Mouse (Mus musculus): Measurements from ENCODE around the gene St3gal3. TPM values are rescaled to one million over a fixed set of nuclear protein-coding genes. Genes with fewer than 3 reads are reported as not detected.

The St3gal3 gene
- polyA plus RNA-seq, 1 experiment: 36.9 TPM

- DNase-seq (ENCODE audit: low read depth): no peak
- no peak for TF ChIP-seq CTCF (IDR thresholded peaks at IDR 0.05; ENCODE audit: borderline replicate concordance, extremely low read depth, insufficient read depth, insufficient read length)
- TF ChIP-seq POLR2A (IDR thresholded peaks at IDR 0.05; ENCODE audit: borderline replicate concordance, extremely low read depth, insufficient read depth, insufficient read length, poor library complexity, severe bottlenecking): no peak
These were observed 217.3 kb downstream of the St3gal3 start for GRCm38 (mm10) chr4:117917402-117917801.

DNA sequence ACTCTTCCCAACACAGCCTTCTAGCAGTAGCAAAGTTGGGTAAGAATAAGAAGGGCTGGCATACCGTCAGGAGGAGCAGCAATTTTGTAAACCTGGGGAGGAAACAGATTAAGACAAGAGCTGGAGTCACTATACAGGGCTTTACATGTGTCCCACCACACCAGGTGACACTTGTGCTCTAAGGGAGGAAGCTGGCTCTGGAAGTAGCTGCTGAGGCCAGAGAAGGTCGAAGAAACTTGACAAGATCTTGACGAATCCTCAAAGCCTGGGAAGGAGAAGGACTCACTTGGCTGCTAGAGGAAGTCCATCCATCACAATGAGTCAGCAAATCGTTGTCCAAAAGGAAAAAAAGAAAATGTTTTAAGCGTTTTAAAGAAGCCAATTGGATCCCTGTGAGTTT, 218.3 kb downstream of the St3gal3 start:
- no peak for TF ChIP-seq CTCF (IDR thresholded peaks at IDR 0.05; ENCODE audit: borderline replicate concordance, extremely low read depth, insufficient read depth, insufficient read length)
- no peak for TF ChIP-seq POLR2A (IDR thresholded peaks at IDR 0.05; ENCODE audit: borderline replicate concordance, extremely low read depth, insufficient read depth, insufficient read length, poor library complexity, severe bottlenecking)
- no peak for DNase-seq (ENCODE audit: low read depth)

- TF ChIP-seq CTCF (IDR thresholded peaks at IDR 0.05; ENCODE audit: borderline replicate concordance, extremely low read depth, insufficient read depth, insufficient read length): no peak
- TF ChIP-seq POLR2A (IDR thresholded peaks at IDR 0.05; ENCODE audit: borderline replicate concordance, extremely low read depth, insufficient read depth, insufficient read length, poor library complexity, severe bottlenecking): no peak
- DNase-seq (ENCODE audit: low read depth): no peak
These were observed 219.1 kb downstream of the St3gal3 start for GRCm38 (mm10) chr4:117915489-117916105.

GRCm38 (mm10) chr4:117914591-117915442, 219.9 kb downstream of the St3gal3 start, which contains the start of gene Ipo13:
Gene Ipo13, minus strand, starts transcription at chr4:117914999.
- peak; percentile 67 for TF ChIP-seq POLR2A (IDR thresholded peaks at IDR 0.05; ENCODE audit: borderline replicate concordance, extremely low read depth, insufficient read depth, insufficient read length, poor library complexity, severe bottlenecking)
- TF ChIP-seq CTCF (IDR thresholded peaks at IDR 0.05; ENCODE audit: borderline replicate concordance, extremely low read depth, insufficient read depth, insufficient read length): no peak

GRCm38 (mm10) chr4:117914031-117914430, 220.7 kb downstream of the St3gal3 start:
- TF ChIP-seq POLR2A (IDR thresholded peaks at IDR 0.05; ENCODE audit: borderline replicate concordance, extremely low read depth, insufficient read depth, insufficient read length, poor library complexity, severe bottlenecking): no peak
- TF ChIP-seq CTCF (IDR thresholded peaks at IDR 0.05; ENCODE audit: borderline replicate concordance, extremely low read depth, insufficient read depth, insufficient read length): no peak

More at GRCm38 (mm10) chr4:117914591-117915442, 219.9 kb downstream of the St3gal3 start, which contains the start of gene Ipo13:
- DNase-seq (ENCODE audit: low read depth): peak; percentile 98

GRCm38 (mm10) chr4:117913421-117913820, 221.3 kb downstream of the St3gal3 start:
- DNase-seq (ENCODE audit: low read depth): peak; percentile 40
- TF ChIP-seq POLR2A (IDR thresholded peaks at IDR 0.05; ENCODE audit: borderline replicate concordance, extremely low read depth, insufficient read depth, insufficient read length, poor library complexity, severe bottlenecking): no peak
- no peak for TF ChIP-seq CTCF (IDR thresholded peaks at IDR 0.05; ENCODE audit: borderline replicate concordance, extremely low read depth, insufficient read depth, insufficient read length)

More at GRCm38 (mm10) chr4:117914031-117914430, 220.7 kb downstream of the St3gal3 start:
- DNase-seq (ENCODE audit: low read depth): no peak

GRCm38 (mm10) chr4:117912685-117913273, 221.9 kb downstream of the St3gal3 start:
- no peak for DNase-seq (ENCODE audit: low read depth)
- TF ChIP-seq CTCF (IDR thresholded peaks at IDR 0.05; ENCODE audit: borderline replicate concordance, extremely low read depth, insufficient read depth, insufficient read length) (no peak), POLR2A (IDR thresholded peaks at IDR 0.05; ENCODE audit: borderline replicate concordance, extremely low read depth, insufficient read depth, insufficient read length, poor library complexity, severe bottlenecking) (no peak)

GRCm38 (mm10) chr4:117912131-117912561, 222.6 kb downstream of the St3gal3 start:
- TF ChIP-seq CTCF (IDR thresholded peaks at IDR 0.05; ENCODE audit: borderline replicate concordance, extremely low read depth, insufficient read depth, insufficient read length): no peak
- TF ChIP-seq POLR2A (IDR thresholded peaks at IDR 0.05; ENCODE audit: borderline replicate concordance, extremely low read depth, insufficient read depth, insufficient read length, poor library complexity, severe bottlenecking): no peak
- no peak for DNase-seq (ENCODE audit: low read depth)

DNA sequence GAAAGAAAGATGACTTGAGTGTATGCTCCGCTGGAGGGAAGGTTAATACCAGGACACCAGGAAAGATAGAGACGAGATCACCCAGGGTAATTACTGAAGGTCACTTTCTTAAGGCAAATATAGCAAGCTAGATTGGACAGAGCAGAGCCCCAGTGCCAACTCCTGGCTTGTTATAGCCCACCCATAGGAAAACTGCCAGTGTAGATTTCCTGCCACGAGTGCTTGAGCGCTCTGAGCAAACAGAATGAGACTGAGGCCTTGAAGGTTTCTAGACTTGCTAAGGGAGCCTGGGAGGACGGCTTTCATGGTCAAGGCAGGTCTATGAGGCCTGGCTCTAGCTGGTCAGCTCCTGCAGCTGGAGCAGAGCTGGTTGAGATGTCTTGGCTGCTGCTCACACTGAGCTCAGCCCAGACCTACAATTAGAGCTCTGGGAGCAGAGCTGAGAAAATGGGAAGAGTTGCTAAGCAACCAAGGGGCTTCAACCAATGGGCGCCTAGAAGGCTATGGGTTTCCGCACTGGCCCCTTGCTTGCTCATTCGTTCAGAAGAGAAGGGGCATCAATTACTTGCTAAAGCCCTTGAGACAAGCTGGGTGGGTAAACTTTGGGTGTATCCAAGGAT, 225.8 kb downstream of the St3gal3 start:
- no peak for TF ChIP-seq POLR2A (IDR thresholded peaks at IDR 0.05; ENCODE audit: borderline replicate concordance, extremely low read depth, insufficient read depth, insufficient read length, poor library complexity, severe bottlenecking)
- no peak for TF ChIP-seq CTCF (IDR thresholded peaks at IDR 0.05; ENCODE audit: borderline replicate concordance, extremely low read depth, insufficient read depth, insufficient read length)
- peak; percentile 93 for DNase-seq (ENCODE audit: low read depth)

- no peak for TF ChIP-seq POLR2A (IDR thresholded peaks at IDR 0.05; ENCODE audit: borderline replicate concordance, extremely low read depth, insufficient read depth, insufficient read length, poor library complexity, severe bottlenecking)
- no peak for TF ChIP-seq CTCF (IDR thresholded peaks at IDR 0.05; ENCODE audit: borderline replicate concordance, extremely low read depth, insufficient read depth, insufficient read length)
- no peak for DNase-seq (ENCODE audit: low read depth)
These were observed 228.5 kb downstream of the St3gal3 start for GRCm38 (mm10) chr4:117906196-117906595.

GRCm38 (mm10) chr4:117904761-117905160, 230.0 kb downstream of the St3gal3 start:
- TF ChIP-seq POLR2A (IDR thresholded peaks at IDR 0.05; ENCODE audit: borderline replicate concordance, extremely low read depth, insufficient read depth, insufficient read length, poor library complexity, severe bottlenecking) (no peak), CTCF (IDR thresholded peaks at IDR 0.05; ENCODE audit: borderline replicate concordance, extremely low read depth, insufficient read depth, insufficient read length) (no peak)
- no peak for DNase-seq (ENCODE audit: low read depth)

Data from brain, embryonic 14.5 days (tissue).